Mouse (Mus musculus) liver, postnatal 0 days (tissue): ENCODE data around the gene Abtb1. TPM values are rescaled to one million over a fixed set of nuclear protein-coding genes. Genes with fewer than 3 reads are reported as not detected.

Source experiments
- ATAC-seq: fragments of 200-750 bp; cut with Nextera tagmentation; 2 replicates; pipeline ENCODE4 v1.8.0; 2017; ENCODE audit warnings: mild to moderate bottlenecking, moderate library complexity
- DNase-seq: peaks from one replicate; pipeline ENCODE4 v3.0.0-alpha.2; 2016
- H3K27ac ChIP-seq: fragments of 300-500 bp; sonication (generic); 2 replicates; pipeline ENCODE4 v1.5.1; 2014; ENCODE audit warnings: antibody characterized with exemption, moderate library complexity, mild to moderate bottlenecking, low read depth
- H3K27me3 ChIP-seq: fragments of 300-500 bp; sonication (generic); 2 replicates; pipeline ENCODE4 v1.6.1; 2014; ENCODE audit warnings: low read length, control low read depth, mixed read lengths; ENCODE audit not compliant: insufficient read depth
- H3K36me3 ChIP-seq: fragments of 300-500 bp; sonication (generic); replicated peaks from 2 replicates; pipeline ENCODE4 v1.6.1; 2014; ENCODE audit warnings: mild to moderate bottlenecking, control low read depth, low read length, moderate library complexity, mixed read lengths; ENCODE audit not compliant: insufficient read depth
- H3K4me1 ChIP-seq: fragments of 300-500 bp; sonication (generic); 2 replicates; pipeline ENCODE4 v1.6.1; 2014; ENCODE audit warnings: antibody characterized with exemption, mild to moderate bottlenecking, control low read depth; ENCODE audit not compliant: insufficient read depth
- H3K4me2 ChIP-seq: fragments of 300-500 bp; sonication (generic); 2 replicates; pipeline ENCODE4 v1.6.1; 2014; ENCODE audit warnings: low read depth, mild to moderate bottlenecking, low read length, moderate library complexity, mixed read lengths
- H3K4me3 ChIP-seq: fragments of 300-500 bp; sonication (generic); 2 replicates; pipeline ENCODE4 v1.5.1; 2014; ENCODE audit warnings: low read depth, low read length
- H3K9ac ChIP-seq: fragments of 300-500 bp; sonication (generic); replicated peaks from 2 replicates; pipeline ENCODE4 v1.6.1; 2014; ENCODE audit warnings: mild to moderate bottlenecking, moderate library complexity
- H3K9me3 ChIP-seq: fragments of 300-500 bp; sonication (generic); 2 replicates; pipeline ENCODE4 v1.6.1; 2016; ENCODE audit warnings: mild to moderate bottlenecking, control low read depth, low read length, mixed read lengths
- CTCF ChIP-seq: sonication (generic); IDR thresholded peaks from 2 replicates; pipeline ENCODE4 v1.5.1; 2016; ENCODE audit warnings: antibody characterized with exemption, low read depth
- EP300 ChIP-seq: IDR thresholded peaks from 2 replicates; pipeline ENCODE4 v1.6.1; 2016; ENCODE audit warnings: antibody characterized with exemption, low read depth, mild to moderate bottlenecking
- WGBS: fragments of 180-500 bp; shearing (Covaris S2); extraction: QIAGEN DNeasy Blood & Tissue Kit; methylation state at CpG from one replicate; pipeline ENCODE4 v1.1.7; 2014; ENCODE audit not compliant: insufficient replicate concordance; 5-methylcytosine and 5-hydroxymethylcytosine counted together
- polyA plus RNA-seq: library from polyadenylated mRNA; unstranded; fragments of >200 nt; fragmentation: Nextera tagmentation; extraction: Ambion mirVana; gene quantifications from 2 replicates; pipeline ENCODE4 v1.2.1, GENCODE M21; 2015

Abtb1 gene
- polyA plus RNA-seq, 1 experiment from 2014 or later, result 36.2 TPM

GRCm38 (mm10) chr6:88812886-88813285, 28.9 kb downstream of the Abtb1 start:
- no peak overlapping the region for H3K27ac ChIP-seq
- peaks cover 14% of the 10 kb centered on the region for H3K4me1 ChIP-seq
- H3K27me3 ChIP-seq, result no peaks in the 10 kb centered on the region
- no peaks in the 10 kb centered on the region for H3K9me3 ChIP-seq
- 61% methylated on average over 3 of the region's 3 CpGs for WGBS
- ATAC-seq (no peak), DNase-seq (peak; percentile 59)
- H3K4me3 ChIP-seq, result no peak overlapping the region
- H3K36me3 ChIP-seq, result peaks cover 6% of the 10 kb centered on the region; the same call in 1 of the 2 replicates
- TF ChIP-seq EP300 (no peak), CTCF (peak; percentile 85)
- H3K9ac ChIP-seq, result no peak overlapping the region
- no peak overlapping the region for H3K4me2 ChIP-seq

DNA sequence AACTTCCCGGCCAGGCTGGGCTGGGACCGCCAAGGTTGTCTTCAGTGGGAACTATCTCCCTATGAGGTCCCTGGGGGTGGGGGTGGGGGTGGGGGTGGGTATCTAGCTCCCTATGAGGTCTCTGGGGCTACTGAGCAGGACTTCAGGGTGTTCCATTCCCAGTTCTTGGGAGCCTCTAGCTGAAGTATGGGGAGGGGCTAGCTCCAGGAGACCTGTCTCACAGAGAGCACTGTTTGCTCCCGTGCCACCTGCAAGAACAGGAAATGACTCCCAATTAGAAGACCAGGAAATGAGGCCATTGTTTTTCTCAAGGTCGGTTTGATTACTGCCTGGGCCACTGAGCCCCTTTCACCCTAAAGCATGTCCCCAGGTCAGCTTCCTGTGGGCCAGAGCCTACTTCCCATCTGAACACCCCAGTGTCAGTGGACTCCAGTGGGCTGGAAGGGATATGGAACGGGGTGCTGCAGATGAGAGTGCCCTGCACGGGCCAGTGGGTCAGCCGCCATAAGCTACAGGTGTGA, 29.8 kb downstream of the Abtb1 start:
- peaks cover 14% of the 10 kb centered on the region for H3K4me1 ChIP-seq
- H3K9me3 ChIP-seq, result no peaks in the 10 kb centered on the region
- peak overlapping the region; percentile 62 for H3K27ac ChIP-seq
- no peak overlapping the region; the same call in 1 of the 2 replicates for H3K9ac ChIP-seq
- no peaks in the 10 kb centered on the region for H3K27me3 ChIP-seq
- H3K36me3 ChIP-seq, result peaks cover 6% of the 10 kb centered on the region; the same call in 1 of the 2 replicates
- DNase-seq (no peak), ATAC-seq (peak; percentile 14; the same call in 1 of the 2 replicates)
- no peak overlapping the region for H3K4me3 ChIP-seq
- TF ChIP-seq CTCF (no peak), EP300 (no peak)
- H3K4me2 ChIP-seq, result no peak overlapping the region
- 28% methylated on average over 7 of the region's 7 CpGs for WGBS

DNA sequence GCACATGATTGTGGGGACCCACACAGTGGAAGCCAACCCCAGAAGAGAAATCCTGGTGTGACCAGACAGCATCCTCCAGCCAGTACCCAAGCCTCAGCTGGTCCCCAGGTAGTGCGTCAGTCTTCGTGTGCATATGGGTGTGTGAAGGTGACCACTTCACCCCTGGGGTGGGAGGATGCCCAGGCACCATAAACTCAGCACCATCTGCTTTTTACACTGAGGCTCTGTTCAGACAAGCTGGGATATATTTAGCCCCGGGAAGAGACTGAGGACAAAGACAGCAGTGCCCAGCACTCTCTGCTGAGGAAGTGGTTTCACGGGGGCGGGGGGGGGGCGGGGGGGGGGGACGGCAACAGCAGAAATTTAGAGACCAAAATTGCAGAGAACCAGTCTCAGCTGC, 30.4 kb downstream of the Abtb1 start:
- H3K36me3 ChIP-seq, result peaks cover 6% of the 10 kb centered on the region; the same call in 1 of the 2 replicates
- TF ChIP-seq CTCF, result no peak
- ATAC-seq, result peak; percentile 9; the same call in 1 of the 2 replicates

DNA sequence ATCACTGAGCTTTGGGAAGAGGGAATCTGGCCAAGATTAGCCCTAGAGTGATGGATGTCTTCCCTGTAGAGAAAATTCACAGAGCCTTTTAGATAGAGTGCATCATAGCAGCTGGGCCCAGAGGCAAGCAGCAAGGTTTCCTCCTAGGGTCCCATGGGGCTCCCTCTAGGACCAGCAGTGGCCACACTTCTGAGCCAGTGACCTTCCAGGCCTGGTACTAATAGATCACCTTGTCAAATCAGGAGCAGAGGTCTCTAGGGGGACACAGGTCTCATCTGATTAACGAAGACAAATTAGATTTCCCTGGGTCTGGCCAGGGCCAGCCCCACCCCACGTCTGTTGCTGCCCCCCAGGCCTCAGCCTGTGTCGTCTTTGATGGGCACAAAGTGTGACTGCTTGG, 31.5 kb downstream of the Abtb1 start:
- Histone ChIP-seq H3K4me3 (no peak overlapping the region), H3K27me3 (no peaks in the 10 kb centered on the region), H3K36me3 (peaks cover 6% of the 10 kb centered on the region; the same call in 1 of the 2 replicates), H3K9ac (no peak overlapping the region), H3K9me3 (no peaks in the 10 kb centered on the region), H3K27ac (no peak overlapping the region), H3K4me2 (no peak overlapping the region), H3K4me1 (peaks cover 14% of the 10 kb centered on the region)
- ATAC-seq (no peak), DNase-seq (no peak)
- 71% methylated on average over 3 of the region's 3 CpGs for WGBS
- no peak for TF ChIP-seq CTCF
- no peak for TF ChIP-seq EP300

More for the DNA sequence above, 30.4 kb downstream of the Abtb1 start:
- DNase-seq, result no peak
- WGBS, result 35% methylated on average over 3 of the region's 7 CpGs
- peaks cover 14% of the 10 kb centered on the region for H3K4me1 ChIP-seq
- peak overlapping the region; percentile 13; the same call in 1 of the 2 replicates for H3K27ac ChIP-seq
- H3K27me3 ChIP-seq, result no peaks in the 10 kb centered on the region
- H3K9me3 ChIP-seq, result no peaks in the 10 kb centered on the region
- no peak overlapping the region for H3K4me2 ChIP-seq
- no peak overlapping the region for H3K4me3 ChIP-seq
- H3K9ac ChIP-seq, result no peak overlapping the region

GRCm38 (mm10) chr6:88809091-88810037, 32.4 kb downstream of the Abtb1 start:
- Histone ChIP-seq H3K36me3 (peaks cover 6% of the 10 kb centered on the region; the same call in 1 of the 2 replicates), H3K4me1 (peaks cover 14% of the 10 kb centered on the region), H3K4me2 (no peak overlapping the region), H3K9ac (no peak overlapping the region), H3K4me3 (no peak overlapping the region), H3K27ac (no peak overlapping the region), H3K9me3 (no peaks in the 10 kb centered on the region), H3K27me3 (no peaks in the 10 kb centered on the region)
- DNase-seq (no peak), ATAC-seq (peak; percentile 64)
- TF ChIP-seq CTCF (no peak), EP300 (no peak)
- WGBS, result 73% methylated on average over 23 of the region's 23 CpGs

DNA sequence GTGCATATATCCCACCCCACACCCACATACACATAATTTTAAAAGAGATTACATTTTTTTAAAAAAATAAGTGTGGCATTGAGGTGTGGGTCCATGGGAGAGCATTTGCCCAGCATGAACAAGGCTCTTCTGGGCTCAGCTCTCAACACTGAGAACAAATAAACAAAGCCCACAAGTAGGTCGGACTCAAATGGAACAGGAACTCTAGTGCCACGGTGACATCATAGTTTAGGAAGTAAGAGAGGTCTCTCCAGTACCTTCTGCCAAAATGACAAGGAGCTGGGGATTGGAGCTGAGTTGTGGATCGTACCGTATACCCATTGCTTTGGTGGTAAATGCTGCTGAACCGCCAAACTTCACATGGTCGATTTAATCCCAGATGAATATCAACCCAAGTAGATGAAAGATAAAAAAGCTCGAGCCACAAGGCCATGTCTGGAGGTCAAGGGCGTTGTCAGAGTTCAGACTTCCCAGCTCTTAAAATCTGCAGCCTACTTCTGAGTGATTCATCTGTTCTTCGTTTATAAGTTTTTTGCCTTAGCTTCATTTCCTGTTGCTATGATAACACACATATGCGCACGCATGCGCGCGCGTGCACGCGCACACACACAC, 36.7 kb downstream of the Abtb1 start:
- Histone ChIP-seq H3K36me3 (peaks cover 4% of the 10 kb centered on the region), H3K27ac (no peak overlapping the region), H3K4me3 (no peak overlapping the region), H3K9ac (no peak overlapping the region), H3K4me2 (no peak overlapping the region), H3K4me1 (peaks cover 19% of the 10 kb centered on the region), H3K9me3 (no peaks in the 10 kb centered on the region), H3K27me3 (no peaks in the 10 kb centered on the region)
- no peak for TF ChIP-seq EP300
- WGBS, result 78% methylated on average over 17 of the region's 17 CpGs
- no peak for ATAC-seq
- DNase-seq, result no peak
